Mouse (Mus musculus) frontal cortex, postnatal 25 days (tissue): Measurements from ENCODE around the gene Thada.
"Not testable (repeated sequence)": the region's sequence is repeated elsewhere in the genome, so short reads cannot be mapped to it uniquely, and the experiment has no call there.

Experiments used
- DNase-seq, 2 experiments: peaks; one replicate each; pipeline ENCODE4 v3.0.0; 2022; ENCODE audit warnings: low spot score in 2 of 2

The Thada gene

DNA sequence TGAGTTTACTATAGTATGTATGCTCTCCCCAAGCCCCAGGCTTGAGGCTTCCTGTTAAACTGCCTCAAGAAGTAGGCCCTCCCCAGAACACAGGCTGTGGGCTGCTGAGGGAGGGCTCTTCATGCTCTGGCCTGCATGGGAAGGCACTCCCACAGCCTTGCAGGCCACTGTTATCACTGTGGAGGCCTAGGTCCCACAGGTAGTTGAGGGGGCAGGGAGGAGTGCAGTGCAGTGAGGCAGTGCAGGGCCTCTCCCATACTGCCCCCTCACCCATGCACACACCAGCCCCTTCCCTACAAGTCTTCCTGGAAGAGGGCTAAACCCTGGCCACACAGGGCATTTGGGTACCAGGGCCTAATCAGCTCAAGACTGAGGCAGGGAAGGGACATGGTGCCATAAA, 205.0 kb downstream of the Thada start:
- DNase-seq, result no peak

DNA sequence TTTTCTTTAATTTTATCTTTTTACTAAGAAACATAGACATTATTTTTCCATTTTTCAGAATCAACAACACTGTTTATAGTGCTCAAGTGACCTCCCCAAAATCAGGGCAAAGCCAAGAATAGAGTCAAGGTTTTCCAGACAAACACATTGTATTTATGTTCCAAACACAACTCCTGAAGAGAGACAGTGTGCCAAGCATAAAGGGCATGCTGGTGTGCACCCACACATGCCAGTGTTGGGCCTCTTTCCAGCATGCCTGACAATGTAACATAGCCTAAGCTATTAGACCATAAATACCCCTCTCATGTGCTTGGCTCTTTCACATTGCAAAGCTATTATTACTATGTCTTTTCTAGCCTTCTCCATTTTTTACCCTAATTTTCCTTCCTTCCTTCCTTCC, 205.8 kb downstream of the Thada start:
- DNase-seq, result no peak

DNA sequence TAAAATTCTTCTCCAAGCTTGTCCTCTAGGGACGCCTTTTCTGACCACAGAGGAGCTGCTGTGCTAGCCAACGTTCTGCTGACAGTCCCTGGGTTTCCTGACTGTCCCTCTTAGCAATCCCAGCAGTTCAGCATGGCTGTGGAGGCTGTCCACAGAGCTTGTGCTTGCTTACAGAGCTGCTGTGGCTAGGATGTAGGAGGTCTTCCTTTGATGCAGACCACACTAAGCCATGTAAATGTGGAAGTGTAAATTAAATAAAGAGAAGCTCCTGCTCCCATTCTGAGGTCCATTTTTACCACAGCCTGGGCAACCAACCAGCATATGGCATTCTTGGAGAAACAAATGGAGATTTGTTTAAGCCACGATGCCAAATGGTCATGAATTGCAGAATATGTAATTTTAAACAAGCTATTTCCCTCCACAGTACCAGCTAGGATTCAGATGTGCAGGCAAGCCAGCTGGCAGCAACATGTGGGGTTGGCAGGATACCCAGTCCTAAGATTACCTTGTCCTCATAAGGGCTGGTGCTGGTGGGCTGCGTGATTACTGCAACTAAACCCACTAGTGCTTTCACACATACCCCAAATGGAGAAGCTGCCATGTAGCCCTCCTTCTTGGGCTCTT, 207.3 kb downstream of the Thada start:
- DNase-seq, result peak in 1 of 2 experiments; percentile 20

DNA sequence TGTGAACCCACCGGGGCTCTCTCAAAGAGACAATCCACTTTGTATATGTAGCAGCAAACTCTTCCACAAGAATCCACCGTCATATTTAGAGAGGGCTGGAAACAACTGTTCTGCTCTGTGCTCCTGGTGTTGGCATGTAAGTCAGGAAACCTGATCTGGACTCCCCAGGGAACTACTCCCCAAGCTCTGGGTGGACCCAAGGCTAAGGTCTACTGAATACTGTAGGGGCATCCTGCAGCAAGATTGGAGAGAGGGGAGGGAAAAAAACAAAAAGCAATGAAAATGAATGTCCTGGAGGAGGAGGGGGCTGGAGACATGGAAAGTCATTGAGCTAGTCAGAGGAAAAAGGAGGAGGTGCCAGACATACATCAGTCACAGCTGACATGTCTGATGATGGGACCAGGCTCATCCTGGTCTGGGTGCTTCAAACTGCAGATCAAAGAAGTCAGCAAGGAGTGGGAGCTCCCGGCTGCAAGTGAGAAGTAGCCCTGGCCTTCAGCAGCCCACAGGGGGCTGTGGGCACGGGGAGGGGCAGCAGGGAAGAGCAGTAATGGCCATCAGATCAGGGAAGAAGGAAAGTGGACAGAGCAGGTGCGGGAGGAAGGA, 208.0 kb downstream of the Thada start:
- no peak for DNase-seq

DNA sequence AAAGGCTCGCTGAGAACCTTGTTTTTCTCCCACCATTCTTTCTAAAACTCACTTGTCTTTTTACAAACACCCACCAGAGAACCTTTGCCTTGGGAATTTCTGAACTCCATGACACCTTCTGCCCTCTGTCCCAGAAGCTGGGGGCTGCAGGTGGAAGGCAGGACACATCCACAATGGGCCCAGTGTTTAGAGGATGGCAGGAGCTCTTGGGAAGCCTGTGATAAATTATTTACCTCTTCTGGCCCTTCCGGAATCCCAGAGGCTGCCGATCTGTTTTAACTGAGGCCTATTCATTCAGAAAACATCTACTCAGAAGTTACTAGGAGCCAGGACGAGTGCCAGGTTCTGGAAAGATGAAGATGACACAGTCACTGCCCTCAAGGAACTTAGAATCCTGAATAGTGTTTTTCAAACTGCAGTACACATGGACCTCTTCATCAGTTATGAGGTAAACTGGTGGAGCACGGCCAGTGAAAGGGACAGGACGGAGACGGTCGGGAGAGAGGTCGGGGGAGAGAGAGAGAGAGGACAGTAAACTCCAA, 209.7 kb downstream of the Thada start:
- DNase-seq, result no peak

DNA sequence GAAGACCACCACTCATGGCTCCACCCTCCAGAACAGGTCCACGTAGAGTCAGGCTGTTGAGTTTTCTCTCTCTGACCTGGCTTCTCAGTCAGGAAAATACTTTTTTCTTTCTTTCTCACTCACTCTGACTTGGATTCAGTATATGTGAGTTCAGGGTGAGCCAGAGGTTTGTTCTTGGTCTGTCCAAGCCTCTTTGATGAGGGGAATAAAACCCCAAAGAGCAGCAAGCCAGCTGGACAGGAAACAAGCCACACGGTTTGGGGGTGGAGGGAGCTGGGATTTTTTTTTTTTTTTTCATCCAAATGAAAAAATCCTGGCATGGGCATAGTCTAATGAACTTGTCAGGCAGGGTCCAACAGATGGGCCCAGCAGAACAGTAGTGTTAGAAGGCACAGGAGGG, 210.2 kb downstream of the Thada start:
- DNase-seq, result no peak

DNA sequence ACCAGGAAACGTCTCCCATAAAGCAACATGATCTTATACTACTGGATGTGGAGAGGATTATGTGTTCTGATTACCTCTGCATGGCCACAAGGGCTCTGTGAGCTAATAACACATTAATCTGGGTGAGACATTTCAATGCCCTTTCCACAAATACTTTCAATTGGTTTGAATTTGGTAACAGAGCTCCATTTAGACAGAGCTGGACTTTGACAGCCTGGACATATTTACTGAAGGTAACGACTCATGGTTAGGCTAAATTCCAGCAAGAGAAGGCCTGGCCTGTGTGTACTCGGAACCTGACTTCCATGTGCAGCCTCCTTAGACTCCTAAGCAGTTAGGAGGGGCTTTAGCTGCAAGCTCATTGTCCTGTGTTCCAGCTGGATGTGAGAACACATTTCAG, 214.6 kb downstream of the Thada start:
- no peak for DNase-seq

DNA sequence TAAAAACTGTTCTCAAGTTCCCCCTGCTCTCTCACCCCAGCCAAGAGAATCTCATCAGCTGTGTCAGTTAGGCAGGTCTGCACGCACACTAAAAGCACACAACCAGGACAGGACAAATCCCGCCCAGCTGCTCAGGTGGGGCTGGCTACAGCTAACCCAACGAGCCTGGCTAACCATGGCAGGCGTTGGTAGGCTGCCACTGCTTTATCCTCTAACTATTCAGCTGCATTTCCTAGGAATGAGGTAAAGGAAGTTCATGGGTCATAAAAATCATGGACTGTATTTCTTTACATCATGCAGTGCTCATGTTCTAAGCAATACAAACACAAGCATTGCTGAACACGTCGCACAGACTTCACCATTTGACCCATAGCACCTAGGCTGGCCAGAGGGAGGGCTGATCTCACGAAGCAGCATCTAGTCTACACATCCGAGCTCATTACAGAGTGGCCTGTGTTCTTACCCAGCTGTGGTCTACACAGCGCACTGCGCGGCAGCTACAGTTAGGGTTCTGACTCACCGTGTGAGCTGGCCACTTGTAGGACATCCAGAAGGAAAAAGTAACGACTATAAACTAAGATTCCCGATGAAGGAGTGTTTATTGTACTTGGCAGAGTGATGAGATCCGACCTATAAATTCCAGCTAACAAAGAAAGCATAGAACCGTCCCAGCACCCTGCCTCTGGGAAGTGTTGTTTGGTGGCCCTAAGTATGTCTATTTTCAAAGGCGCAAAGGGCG, 221.7 kb downstream of the Thada start:
- no peak for DNase-seq

DNA sequence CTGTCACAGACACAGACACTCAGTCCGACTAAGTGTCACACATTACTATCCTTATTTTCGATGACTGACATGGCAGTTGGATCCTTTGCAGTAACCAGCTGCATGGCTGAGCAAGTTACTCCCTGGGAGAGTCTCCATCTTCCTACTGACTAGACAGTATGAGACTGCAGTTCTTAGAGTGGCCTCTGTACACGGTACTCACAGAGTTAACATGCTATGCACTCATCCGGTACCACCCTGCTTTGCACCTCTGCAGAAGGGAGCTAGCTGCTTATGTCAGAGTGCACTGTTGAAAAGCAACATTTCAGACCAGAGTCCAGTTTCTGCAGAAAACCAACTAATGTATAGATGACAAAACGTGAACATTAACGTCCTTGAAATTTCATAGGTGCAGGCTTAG, 222.2 kb downstream of the Thada start:
- DNase-seq, result no peak

DNA sequence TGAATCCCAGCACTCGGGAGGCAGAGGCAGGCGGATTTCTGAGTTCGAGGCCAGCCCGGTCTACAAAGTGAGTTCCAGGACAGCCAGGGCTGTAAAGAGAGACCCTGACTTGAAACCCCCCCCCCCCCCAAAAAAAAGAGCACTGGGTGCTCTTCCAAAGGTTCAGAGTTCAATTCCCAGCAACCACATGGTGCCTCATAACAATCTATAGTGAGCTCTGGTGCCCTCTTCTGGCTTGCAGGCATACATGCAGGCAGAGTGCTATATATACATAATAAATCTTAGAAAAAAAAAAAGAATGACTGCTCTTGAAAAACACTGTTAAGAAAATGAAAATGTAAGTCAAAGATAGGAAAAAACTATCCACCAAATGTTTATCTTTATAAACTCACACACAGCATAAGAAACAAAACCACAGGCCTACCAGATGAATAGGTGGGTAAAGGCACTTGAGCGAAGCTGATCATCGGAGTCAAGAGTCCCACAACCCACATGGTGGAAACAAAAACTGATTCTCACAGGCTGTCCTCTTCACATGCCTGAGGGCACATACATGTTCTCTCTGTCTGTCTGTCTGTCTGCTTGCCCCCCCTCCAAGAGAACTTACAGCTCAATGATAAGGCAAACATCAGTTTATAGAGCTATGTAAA, 224.6 kb downstream of the Thada start:
- DNase-seq, result no peak

DNA sequence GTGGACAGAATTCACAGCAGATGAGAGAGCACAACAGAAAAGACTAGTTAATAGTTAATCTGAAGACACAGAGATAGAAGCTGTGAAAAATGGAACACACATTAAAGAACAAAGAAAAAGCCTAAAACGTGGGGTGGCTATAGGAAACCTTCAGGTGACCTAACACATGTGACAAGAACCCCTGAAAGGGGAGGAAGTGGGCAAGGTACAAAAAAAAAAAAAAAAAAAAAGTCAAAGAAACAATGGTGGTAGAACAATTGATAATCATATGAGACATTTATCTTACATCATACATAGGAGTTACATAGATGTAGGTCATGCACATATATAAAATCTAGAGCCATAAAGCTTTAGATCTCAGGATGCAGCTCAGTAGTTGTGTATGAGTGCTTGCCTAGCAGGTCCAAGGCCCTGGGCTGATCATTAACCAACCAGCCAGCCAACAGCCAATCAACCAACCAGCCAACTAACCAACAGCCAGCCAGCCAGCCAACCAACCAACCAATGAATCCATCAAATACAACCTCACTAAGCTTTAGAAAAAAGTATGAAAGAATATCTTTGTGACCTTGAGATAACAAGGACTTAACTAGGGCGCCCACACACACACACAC, 226.2 kb downstream of the Thada start:
- DNase-seq, result no peak

DNA sequence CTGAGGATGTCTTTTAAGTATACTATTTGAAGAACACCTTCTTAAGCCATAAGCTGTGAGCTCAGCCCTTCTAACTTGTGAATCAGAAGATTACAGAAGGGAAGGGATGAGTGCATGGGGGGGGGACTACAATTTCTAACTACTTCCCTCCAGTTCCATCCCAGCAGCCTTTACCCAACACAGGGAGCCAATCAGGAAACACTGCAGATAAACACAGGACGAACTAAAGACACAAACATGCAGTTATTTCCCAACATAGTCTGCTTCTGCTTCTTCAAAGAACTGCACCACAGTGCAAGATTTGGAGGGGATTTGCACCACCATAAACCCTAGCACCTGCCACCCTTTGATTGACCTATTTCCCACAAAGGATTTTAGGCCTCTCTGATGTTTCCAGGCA, 227.8 kb downstream of the Thada start:
- DNase-seq, result no peak

DNA sequence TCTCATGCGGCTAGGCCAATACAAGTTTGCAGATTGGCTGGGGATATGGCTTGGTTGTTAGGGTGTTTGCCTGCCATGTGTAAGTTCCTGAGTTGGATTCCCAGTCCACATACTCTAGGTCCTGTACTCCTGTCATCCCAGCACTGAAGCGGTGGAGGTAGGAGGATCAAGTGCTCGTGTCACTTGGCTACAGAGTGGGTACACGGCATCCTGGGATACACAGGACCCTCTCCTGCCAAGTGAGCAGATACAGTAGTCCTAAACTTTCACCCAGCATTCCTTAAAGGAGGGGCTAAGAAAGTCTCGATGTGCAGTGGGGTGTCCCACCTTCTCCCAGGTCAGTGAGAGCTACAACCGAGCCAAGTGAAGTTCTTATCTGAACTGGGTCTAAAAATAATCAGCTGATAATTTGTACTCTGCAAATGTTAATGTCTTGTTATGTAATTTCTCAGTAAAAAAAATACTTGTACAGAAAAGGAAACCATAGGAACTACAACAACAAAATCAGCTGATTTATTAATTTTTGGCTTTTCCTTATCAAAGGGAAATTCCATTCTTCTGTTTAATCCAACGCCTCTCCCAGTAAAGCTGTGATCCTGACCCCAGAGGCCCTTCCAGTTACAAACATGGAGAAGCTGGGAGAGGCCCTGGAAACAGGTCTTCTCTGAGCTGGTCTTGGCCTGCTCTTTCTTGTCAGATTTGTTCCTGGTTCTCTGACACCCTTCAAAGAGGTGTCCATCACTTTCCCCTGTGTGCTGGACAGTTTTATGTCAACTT, 229.0 kb downstream of the Thada start:
- no peak for DNase-seq

DNA sequence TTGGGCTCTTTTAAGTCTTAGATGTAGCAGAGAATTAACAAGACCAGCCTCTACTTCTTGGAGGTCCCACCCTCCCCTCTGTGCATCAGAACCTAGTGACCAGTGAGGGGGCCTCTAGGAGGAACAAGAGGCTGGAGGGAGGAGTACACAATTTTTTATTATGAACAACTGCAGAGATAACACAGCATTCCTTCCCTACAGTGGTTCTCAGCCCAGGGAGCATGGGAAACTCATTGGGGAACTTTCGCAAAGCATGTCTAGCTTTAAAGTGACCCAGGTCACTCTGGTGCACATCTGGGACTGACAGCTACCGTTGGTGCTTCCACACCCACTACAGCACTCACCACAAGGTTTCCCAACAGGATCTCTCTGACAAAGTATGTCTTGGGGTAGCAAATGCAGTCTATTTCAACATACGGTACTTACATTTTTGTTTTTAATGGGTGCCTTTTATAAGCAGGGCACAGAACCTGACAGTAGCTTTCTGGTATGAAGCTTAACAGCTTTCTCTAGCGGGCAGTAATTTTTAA, 230.5 kb downstream of the Thada start:
- no peak for DNase-seq

DNA sequence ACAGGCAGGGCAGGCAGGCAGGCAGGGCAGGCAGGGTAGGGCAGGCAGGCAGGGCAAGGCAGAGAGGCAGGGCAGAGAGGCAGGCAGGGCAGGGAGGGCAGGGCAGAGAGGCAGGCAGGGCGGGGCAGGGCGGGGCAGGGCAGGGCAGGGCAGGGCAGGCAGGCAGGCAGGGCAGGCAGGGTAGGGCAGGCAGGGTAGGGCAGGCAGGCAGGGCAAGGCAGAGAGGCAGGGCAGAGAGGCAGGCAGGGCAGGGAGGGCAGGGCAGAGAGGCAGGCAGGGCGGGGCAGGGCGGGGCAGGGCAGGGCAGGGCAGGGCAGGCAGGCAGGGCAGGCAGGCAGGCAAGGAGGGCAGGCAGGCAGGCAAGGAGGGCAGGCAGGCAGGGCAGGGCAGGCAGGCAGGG, 231.2 kb downstream of the Thada start:
- DNase-seq, result not testable (repeated sequence)

DNA sequence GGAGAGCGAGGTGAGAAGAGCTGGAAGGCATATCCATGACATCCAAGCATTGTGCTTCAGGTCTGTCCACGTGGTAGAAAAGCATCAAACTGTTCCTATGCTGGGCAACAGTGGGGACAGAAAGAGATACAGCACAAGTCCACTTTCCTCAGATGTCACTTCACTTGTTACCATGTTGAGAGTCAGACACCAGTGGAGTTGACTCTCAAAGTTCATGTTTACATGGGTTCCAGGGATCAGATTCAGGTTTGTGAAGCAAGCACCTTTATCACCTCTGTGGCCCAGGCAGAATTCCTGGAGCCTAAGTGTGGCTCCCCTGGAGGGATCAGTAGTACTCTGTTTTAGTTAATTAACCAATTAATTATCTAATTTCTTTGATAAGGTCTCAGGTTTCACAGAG, 232.2 kb downstream of the Thada start:
- DNase-seq, result no peak

DNA sequence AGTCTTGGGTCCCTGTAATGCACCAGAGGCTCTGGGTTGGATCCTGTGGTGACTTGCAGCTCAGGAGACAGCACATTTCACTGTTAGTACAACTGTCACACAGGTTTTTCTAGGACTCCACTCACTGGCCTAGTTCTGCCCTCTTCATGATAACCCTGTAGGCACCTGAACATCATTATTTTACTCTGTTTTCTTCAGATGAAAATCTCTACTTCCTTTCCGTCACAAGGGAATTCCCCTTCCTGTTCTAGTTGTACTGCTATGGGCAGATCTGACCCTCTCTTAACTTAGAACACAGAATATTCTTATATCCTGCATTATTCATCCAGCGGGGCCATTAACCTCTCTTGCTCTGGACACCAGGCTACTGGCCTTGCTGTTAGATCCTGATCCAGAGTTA, 234.6 kb downstream of the Thada start:
- no peak for DNase-seq

DNA sequence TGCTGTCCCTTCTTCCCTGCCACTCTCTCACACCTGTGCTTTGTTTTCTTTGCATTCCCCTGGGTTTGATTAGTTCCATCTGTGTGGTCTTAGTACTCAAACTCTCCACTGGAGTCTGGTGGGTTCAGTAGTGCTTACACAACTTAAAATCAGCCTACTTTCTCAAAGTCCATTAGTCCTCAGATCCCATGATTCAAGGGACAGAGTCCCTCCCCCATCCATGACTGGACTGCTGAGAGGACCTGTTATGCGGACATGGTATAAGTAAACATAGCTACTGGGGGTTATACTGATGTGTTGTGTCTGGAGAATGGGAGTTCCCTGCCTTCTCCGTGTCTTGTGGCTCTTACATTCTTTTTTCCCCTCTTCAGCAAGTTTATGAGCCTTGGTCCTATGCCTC, 237.8 kb downstream of the Thada start:
- DNase-seq, result no peak

DNA sequence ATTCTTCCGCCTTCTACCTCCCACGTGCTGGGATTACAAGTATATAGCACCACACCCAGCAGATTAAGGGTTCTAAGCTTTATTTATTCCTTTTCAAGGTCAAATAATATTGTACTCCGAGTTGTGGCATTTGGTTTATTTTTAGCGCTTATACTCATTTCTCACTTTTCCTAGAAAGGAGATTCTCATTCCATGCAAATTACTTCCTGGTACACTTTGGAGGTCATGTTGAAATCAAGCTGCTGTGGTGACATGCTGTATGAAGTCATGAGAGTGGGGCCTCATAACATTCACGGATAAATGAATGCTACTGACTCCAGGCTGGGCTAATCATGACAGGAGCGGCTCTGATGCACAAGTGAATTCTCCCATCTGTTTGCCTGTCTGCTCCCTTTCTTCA, 239.3 kb downstream of the Thada start:
- no peak for DNase-seq

DNA sequence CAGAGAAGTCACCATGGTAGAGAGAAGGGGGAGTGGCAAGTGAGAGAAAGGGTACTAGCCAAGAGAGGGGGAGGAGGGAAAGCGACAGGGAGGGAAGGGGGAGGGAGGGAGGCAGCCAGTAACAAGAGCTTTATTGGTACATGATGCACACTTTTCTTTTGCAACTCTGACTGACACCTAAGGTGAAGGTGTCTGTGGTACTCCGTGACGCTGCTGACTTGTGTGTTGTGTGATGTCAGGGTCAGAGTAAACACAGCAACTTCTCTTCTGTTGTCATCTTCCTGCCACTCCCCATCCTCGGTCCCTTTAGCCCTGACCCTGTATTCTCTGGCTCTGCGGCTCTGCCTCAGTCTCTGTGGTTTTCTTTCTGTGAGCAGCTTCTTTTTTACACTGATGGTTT, 239.8 kb downstream of the Thada start:
- DNase-seq, result no peak
